Mouse (Mus musculus): Measurements from ENCODE around the gene Olfr73. TPM values are rescaled to one million over a fixed set of nuclear protein-coding genes. Genes with fewer than 3 reads are reported as not detected.

Olfr73 gene
- not detected for total RNA-seq (2023)

GRCm38 (mm10) chr2:88037599-88037998 lies at the start of gene Olfr73:
Gene Olfr73 (minus strand): TSS chr2:88037699.

GRCm38 (mm10) chr2:88071730-88072129 lies 34.2 kb upstream of the Olfr73 start, which contains the start of gene Olfr1163:
Gene Olfr1163 (minus strand): TSS chr2:88071830.

GRCm38 (mm10) chr2:88051029-88051428 lies 13.5 kb upstream of the Olfr73 start, which contains the start of gene Olfr1162:
Gene Olfr1162 (minus strand): TSS chr2:88051129.

GRCm38 (mm10) chr2:88022474-88022873 lies 15.0 kb downstream of the Olfr73 start, which contains the start of gene Olfr1161:
Gene Olfr1161 (plus strand): TSS chr2:88022774.

GRCm38 (mm10) chr2:88007515-88008318 lies 29.8 kb downstream of the Olfr73 start, which contains the start of gene Olfr1160:
Gene Olfr1160 (minus strand): TSS chr2:88008268.

GRCm38 (mm10) chr2:87989813-87990212 lies 47.7 kb downstream of the Olfr73 start, which contains the start of gene Olfr1158:
Gene Olfr1158 (plus strand): TSS chr2:87990113.

Other genes with a start within 250 kb of the Olfr73 start
- not detected for gene Olfr1143, start 237.1 kb downstream of the Olfr73 start, total RNA-seq (2023)
- not detected for gene Olfr1145, start 227.9 kb downstream of the Olfr73 start, total RNA-seq (2023)
- not detected for gene Olfr1148, start 207.2 kb downstream of the Olfr73 start, total RNA-seq (2023)
- gene Olfr1150-ps1, start 193.7 kb downstream of the Olfr73 start, total RNA-seq (2023), result not detected
- not detected for gene Olfr1151, start 181.8 kb downstream of the Olfr73 start, total RNA-seq (2023)
- gene Olfr1152, start 171.2 kb downstream of the Olfr73 start, total RNA-seq (2023), result not detected
- not detected for gene Olfr1153, start 142.7 kb downstream of the Olfr73 start, total RNA-seq (2023)
- gene Olfr1154, start 132.5 kb downstream of the Olfr73 start, total RNA-seq (2023), result not detected
- gene Olfr1155, start 92.6 kb downstream of the Olfr73 start, total RNA-seq (2023), result not detected
- gene Olfr1156, start 84.6 kb downstream of the Olfr73 start, total RNA-seq (2023), result not detected
- gene Olfr1157, start 69.4 kb downstream of the Olfr73 start, total RNA-seq (2023), result not detected
- not detected for gene Olfr74, start 63.0 kb downstream of the Olfr73 start, total RNA-seq (2023)
- not detected for gene Olfr1158, start 47.6 kb downstream of the Olfr73 start, total RNA-seq (2023)
- gene Olfr1160, start 29.4 kb downstream of the Olfr73 start, total RNA-seq (2023), result not detected
- not detected for gene Olfr1161, start 14.9 kb downstream of the Olfr73 start, total RNA-seq (2023)
- not detected for gene Olfr1162, start 13.4 kb upstream of the Olfr73 start, total RNA-seq (2023)
- not detected for gene Olfr1163, start 34.1 kb upstream of the Olfr73 start, total RNA-seq (2023)
- not detected for gene Olfr1164, start 56.3 kb upstream of the Olfr73 start, total RNA-seq (2023)
- not detected for gene Olfr1166, start 90.6 kb upstream of the Olfr73 start, total RNA-seq (2023)
- gene Olfr1167, start 117.5 kb upstream of the Olfr73 start, total RNA-seq (2023), result not detected
- not detected for gene Olfr1168, start 144.2 kb upstream of the Olfr73 start, total RNA-seq (2023)
- not detected for gene Olfr1170, start 190.6 kb upstream of the Olfr73 start, total RNA-seq (2023)
- not detected for gene Olfr1173, start 242.2 kb upstream of the Olfr73 start, total RNA-seq (2023)